Mouse (Mus musculus): ENCODE results near the gene Nim1k.
"Not testable (repeated sequence)": the region's sequence is repeated elsewhere in the genome, so short reads cannot be mapped to it uniquely, and the experiment has no call there.

Gene Nim1k

DNA sequence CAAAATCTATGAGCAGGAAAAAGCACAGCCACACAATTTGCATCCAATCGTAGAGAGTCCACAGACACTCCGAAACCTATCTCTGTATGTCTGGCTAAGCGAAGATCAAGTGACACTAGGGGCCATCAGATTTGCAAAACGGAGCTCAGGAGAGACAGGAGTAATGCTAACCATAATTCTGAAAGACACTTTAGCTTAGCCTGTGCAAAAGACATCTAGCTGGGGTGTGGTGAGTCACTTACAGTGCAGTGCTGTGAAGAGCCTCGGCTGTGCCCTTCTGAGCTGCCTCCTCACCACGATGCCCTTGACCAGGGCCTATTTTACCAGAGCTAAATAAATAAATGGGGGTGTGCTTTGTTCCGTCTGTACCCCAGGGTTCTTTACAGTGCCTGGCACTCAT lies 26.3 kb downstream of the Nim1k start:
- in situ Hi-C loops (cut with MboI, MseI): loop anchor here (5.0 to 10.0 kb wide), 2 partner anchors 77 to 95 kb away; no protein-coding TSS in a partner anchor

DNA sequence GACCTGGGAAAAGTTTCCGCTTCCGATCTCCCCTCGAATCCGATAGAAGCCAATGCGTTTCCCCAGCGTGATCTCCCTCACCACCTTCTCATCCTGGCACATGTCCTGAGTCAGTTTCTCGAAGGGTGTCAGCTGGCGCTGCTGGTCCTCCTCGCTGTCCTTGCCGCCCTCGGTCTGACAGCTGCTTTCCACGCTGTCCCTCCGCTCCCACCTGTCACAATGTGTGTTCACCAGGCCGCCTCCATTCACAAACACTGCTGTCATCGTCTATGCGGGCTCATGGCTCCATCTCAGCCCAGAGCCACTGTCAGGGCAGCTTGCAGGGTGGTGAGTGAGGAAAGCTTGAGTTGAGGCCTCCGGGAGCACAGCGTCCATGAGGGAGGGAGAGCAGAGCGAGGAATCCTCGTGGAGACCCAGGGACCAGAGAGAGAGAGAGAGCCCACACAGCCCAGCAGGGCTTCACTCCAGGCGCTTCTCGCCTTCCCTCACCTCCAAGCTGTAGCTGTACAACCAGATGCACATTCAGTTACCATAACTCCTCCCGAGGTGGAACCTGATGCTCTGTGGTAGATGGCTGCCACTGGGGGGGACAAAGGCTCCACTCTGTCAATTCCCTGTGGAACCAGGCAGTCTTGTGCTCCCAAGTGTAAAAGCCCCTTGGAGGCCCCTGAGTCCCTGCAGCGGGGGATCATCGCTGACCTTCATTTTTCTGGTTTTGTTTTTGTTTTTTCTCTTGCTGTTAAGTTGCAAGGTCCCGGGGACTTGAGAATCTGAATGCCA lies 27.9 kb downstream of the Nim1k start:
- in situ Hi-C loops (cut with MboI, MseI): loop anchor here (5.0 to 10.0 kb wide), 2 partner anchors 75 to 93 kb away; no protein-coding TSS in a partner anchor

DNA sequence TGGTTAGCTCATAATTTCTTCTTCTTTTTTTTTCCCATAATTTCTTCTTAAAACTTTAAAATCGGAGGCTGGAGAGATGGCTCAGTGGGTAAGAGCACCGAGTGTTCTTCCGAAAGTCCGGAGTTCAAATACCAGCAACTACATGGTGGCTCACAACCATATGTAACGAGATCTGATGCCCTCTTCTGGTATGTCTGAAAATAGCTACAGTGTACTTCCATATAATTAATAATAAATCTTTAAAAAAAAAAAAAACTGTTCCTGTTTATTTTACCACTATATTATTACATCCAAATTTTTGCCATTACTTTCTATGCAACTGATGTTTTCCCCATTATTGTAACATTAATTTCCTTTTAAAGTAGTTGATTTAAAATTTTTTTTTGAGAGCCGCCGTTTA lies 31.1 kb downstream of the Nim1k start:
- in situ Hi-C loops (cut with MboI, MseI): loop anchor here (10.0 kb wide), 1 partner anchor 90 kb away; no protein-coding TSS in a partner anchor

DNA sequence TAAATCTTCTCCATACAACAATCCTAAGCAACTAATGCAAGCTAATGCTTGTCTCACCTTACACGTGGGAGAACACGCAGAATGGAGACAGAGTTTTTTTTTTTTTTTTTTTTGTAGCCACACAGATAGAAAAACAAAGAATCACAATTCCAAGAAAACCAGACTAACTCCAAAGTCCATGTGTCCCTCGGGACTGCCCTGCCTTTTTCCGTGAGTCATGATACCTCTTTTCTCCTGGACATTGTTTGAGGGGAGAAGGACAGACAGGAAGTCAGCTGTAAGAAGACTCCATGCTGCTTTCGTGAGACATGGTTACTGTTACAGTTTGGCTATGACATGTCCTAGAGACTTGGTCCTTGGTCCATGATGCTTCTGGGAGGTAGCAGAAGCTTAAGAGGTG lies 32.3 kb downstream of the Nim1k start:
- in situ Hi-C loops (cut with MboI, MseI): loop anchor here (10.0 kb wide), 1 partner anchor 89 kb away; no protein-coding TSS in a partner anchor

DNA sequence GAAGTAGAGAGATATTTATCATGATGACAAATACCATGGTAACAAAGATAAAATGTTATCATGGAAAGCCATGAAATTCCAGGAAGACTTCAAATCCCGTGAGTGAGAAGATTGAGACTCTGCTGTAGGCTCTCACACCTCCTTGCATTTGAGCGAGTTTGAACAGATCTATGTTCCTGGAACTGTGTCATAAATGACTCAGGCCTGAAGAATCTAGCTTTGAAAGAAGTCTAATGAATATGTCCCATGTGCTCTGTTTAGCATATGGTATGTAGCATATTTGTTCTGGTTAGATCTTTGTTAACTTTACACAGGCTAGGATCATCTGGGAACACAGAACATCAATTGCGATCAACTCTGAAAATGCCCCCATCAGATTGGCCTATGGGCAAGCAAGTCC lies 33.2 kb downstream of the Nim1k start:
- in situ Hi-C loops (cut with MboI, MseI): loop anchor here (10.0 kb wide), 1 partner anchor 88 kb away; no protein-coding TSS in a partner anchor

DNA sequence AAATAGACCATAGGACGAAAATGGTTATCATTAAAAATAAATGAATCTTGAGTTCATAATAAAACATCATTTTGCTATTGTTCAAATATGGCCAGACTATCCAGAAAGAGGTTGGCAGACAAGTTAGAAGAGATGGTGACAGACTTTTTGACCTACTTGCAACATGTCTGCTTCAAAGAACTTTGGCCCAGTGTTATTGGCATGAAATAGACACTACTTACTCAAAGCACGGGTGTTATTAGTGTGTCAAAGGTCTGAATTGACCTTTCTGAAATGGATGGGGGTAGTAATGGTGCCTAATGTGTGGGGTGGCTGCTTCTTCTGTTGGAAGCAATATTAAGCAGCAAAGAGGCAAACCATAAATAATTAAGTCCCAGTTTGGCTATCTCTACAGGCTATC lies 39.6 kb downstream of the Nim1k start:
- in situ Hi-C loops (cut with MboI, MseI): loop anchor here (10.0 kb wide), 1 partner anchor 221 kb away; no protein-coding TSS in a partner anchor

DNA sequence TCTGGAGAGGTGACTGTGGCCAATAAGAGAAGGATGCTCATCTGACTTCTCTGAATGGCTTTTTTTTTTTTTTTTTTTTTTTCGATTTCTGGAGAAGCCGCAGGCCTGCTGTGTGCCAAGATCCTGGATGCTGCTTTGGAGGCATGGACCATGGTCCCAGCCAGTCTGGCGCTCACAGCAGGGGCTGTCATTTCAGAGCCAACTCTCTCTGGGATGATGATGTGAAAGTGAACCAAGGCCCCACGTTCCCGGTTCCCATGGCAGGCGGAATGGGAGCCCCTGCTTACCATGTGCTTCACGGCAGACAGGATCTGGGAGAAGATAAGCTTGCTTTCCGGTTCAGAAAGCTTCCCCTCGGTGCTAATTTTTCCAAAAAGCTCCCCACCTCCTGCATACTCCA lies 41.9 kb downstream of the Nim1k start:
- in situ Hi-C loops (cut with MboI, MseI): loop anchor here (10.0 kb wide), 1 partner anchor 219 kb away; no protein-coding TSS in a partner anchor

DNA sequence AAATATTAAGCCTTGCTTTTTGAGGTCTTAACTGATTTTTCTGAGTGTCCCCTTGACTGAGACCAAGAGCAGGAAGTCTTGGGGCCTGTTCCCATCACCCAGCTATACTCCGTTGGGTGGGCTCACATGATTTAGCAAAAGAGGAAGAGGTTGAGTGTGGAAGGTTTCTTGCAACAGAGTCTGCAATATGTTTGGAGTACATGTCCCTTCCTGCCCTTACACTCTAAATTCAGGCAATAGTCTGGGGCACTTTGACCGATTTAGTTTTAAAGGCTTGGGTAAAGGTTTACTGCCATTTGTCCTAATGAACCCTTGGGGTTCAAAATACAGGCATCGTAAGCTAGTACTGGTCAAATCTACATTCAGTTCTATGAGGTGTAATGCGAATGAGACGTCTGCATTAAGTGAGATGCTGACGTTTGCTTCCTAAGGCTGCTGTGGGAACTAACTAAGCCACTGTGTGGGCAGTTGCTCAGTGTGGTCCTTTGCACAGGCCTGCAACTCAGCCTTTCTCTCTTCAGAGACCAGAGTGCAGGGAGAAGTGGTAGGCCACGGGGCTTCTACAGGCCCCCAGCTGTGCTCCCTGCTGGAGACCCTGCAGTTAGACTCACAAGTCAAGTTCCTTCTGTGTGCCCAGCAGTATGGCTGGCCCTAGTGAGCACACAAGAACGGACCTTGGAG lies 42.4 kb downstream of the Nim1k start:
- in situ Hi-C loops (cut with MboI, MseI): loop anchor here (10.0 kb wide), 1 partner anchor 218 kb away; no protein-coding TSS in a partner anchor

DNA sequence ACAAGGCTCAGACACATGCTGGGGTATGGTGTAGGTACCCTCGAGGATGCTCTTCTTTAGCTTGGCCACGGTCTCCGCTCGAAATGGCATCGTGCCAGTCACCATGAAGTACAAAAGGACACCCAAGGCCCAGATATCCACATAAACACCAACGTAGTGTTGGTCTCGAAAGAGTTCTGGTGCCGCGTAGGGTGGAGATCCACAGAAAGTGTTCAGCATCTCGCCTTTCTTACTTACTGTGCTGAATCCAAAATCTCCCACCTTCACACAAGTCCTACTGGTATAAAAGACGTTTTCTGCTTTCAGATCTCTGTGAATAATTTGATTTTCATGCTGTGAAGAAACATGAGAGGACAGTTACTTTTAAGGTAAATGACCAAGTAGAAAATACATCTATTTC lies 43.2 kb downstream of the Nim1k start:
- in situ Hi-C loops (cut with MboI, MseI): loop anchor here (10.0 kb wide), 1 partner anchor 218 kb away; no protein-coding TSS in a partner anchor

DNA sequence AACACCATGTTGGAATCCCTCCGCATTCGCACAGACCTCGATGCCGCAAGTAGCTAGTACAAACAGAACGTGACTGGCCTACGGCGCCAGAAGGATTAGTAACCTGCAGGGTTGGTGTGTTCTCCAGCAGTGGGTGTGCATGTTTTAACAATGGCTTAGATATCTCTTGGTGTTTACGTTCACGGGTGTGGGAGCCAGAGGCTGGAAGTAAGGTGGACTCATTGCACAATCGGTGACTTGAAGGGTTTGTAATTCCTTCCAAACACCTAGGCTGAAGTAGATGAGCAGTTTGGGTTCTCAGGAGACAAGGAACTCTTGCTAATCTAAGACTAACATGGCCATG lies 45.4 kb downstream of the Nim1k start:
- in situ Hi-C loops (cut with MboI, MseI): loop anchor here (10.0 kb wide), 1 partner anchor 215 kb away; no protein-coding TSS in a partner anchor

DNA sequence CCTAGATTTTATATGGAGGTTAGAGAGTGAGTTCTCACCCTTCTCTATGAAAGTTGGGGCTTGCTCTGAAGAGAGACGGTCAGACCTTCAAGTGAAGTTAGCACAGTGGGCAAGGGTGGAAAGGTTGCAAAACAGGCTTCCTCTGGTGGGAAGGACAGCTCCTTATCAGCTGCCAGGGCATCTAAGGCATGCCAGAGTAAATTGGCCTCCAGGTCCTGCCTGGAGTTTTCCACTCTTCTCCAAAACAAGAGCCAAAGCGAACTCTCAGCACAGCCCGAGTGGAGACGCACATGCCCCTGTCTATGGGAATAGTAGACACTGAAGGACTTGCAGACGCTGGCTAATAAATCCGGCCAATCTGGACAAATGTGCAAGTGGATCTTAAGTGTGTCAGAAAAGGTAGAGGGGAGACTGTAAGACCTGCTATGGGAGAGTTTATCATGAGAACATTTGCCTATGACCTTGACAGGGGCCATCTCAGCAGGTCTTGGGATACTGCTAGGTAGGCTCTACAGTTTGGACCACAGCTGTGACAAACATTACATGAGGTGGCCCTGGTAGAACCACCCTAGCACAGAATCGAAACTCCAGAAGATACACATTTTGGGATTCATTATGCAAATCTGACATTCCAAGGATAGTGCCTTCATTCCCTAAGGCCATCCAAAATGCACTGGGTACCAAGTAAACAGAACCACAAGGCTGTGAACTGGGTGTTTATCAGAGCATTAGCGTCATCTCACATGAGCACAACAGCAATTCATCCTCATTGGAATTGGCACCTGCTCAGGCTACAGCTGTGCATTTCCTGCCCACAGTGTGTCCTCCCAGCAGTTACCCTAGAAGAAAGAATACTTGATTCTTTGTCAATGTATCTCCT lies 46.1 kb downstream of the Nim1k start:
- in situ Hi-C loops (cut with MboI, MseI): loop anchor here (5.0 to 10.0 kb wide), 3 partner anchors 33 to 215 kb away; no protein-coding TSS in a partner anchor

DNA sequence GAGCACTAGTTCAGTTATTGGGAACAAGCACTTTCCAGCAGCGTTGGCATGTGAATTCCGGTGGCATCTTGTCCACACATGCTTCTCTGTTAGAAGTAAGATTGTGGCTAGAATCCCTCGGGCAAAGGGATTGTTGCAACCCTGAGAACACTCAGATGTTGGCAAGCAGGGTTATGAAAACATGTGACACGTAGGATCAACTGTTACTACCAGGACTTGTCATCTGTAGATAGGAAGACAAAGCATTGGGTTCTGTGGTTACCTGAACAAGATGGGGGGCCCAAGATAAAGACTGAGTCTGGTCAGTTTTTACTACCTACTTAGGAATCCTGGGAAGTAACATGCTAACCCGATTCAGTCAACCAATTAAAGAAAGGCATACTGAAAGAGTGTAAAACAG lies 46.7 kb downstream of the Nim1k start:
- in situ Hi-C loops (cut with MboI, MseI): loop anchor here (5.0 kb wide), 2 partner anchors 33 to 78 kb away; no protein-coding TSS in a partner anchor

DNA sequence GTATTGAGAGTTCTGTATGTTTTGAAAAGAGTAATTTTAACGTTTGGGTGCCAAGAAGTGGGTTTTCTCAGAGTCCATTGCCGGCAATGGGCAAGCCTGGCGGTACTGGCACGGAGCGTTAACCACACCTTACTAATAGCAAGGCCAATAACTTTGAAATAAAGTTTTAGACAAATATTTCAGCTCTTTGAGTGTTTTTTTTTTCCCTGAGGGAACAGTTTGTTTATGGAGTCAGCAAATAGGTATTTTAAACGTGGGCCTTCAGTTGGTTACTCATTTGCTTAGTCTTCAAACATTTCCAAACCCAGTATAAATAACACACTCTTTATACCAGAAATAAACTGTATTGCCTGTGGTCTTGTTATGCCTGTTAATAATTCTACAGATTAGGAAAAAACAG lies 47.8 kb downstream of the Nim1k start:
- in situ Hi-C loops (cut with MboI, MseI): loop anchor here (5.0 kb wide), 2 partner anchors 34 to 79 kb away; no protein-coding TSS in a partner anchor

DNA sequence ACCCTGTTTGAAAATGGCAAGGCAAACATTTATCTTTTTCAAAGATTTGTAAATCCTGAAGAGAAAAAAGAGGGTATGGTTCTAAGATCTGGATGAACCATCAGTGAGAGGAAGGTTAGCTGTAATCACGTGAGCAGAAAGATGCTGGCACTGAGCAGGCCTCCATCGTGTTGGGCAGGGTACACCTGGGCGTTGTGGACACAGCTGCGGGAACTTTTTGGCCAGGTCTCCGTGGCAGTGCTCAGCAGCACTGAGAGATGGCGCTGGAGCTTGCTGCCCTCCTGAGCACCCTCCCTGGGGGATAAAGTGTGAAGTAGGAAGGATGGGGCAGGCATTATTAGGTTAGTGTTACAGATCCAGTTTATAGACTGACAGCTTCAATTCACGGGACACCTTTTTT lies 48.7 kb downstream of the Nim1k start:
- in situ Hi-C loops (cut with MboI, MseI): loop anchor here (5.0 kb wide), 2 partner anchors 35 to 80 kb away; no protein-coding TSS in a partner anchor

DNA sequence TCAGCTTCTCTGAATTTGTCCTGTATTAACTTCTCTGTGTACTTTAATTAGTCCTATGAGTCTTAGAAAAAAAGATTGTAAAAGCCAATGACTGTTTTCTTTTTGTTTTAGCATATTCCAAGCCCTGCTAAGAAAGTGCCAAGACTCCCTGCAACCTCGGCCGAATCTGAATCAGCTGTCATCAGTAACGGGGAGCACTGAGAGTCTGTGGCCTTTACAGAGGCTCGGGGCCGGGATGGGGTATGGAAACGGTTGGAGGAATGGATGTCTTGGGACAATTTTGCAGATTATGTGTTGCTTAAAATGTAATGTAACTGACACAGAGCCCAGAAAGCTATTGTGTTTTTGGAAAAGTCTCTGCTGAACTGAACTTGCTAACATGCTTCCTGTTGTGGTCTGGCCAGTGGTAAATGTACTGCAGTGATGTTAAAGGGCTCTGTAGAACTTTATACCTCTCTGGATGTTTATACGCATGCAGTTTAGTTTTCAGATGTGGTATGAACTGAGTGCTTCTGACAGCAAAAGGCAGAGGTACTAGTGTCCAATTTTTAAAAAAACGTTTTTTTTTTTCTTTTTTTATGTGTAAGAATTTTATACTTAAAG lies 49.3 kb downstream of the Nim1k start:
- in situ Hi-C loops (cut with MboI, MseI): loop anchor here (5.0 kb wide), 2 partner anchors 36 to 81 kb away; no protein-coding TSS in a partner anchor

DNA sequence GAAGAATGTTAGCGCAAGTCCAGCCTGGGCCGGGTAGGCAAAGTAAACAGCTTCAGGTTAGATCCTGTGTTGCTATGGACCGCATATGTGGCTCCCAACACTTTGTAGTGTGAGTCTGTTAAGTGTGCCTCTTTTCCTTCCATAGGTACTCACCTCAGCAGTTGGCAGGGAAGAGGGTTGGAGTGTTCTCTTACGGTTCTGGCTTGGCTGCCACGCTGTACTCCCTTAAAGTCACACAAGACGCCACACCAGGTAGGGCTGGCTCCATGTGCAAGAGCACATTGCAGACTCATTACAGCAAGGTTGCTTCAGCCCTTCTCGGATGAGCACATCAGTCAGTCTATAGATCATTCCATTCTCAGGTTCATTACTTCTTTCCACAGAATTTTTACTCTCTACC lies 51.4 kb downstream of the Nim1k start:
- in situ Hi-C loops (cut with MboI, MseI): no loop called here

DNA sequence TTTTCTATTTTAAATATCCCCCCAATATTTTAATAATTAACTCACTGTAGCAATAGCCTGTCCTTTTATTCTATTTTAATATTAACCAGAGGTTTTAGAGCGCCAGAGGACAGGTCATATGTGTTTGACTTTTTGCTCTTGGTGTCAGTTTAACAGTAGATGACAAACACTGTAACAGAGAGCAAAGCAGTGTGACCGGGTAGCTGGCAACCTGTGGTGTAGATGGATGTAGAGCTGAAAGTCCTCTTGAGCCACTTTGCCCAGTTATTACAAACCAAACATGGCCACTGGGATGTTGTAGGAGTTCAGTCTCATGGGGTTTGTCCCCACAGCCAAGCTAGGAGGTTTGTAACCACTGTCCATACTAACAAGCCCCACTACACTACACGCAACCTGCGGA lies 57.2 kb downstream of the Nim1k start:
- in situ Hi-C loops (cut with MboI, MseI): loop anchor here (5.0 kb wide), 1 partner anchor 61 kb away; no protein-coding TSS in a partner anchor

DNA sequence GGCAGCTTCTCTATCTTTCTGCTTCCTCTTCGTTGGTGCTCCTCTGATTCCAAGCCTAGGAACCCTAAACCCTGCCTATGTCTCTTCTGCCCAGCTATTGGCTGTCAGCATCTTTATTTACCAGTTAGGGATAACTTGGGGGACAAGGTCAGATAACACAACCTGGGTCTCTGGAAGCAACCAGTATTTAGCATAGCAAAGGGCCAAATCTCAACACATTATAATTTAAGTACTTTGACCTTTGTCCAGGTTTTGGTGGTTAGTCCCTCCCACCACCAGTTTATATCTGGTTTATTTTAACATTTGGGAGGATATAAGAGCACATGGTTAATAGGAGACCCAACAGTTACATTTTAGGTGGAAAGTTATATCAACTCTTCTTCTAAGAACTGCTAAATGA lies 59.2 kb downstream of the Nim1k start:
- in situ Hi-C loops (cut with MboI, MseI): loop anchor here (5.0 kb wide), 1 partner anchor 59 kb away; no protein-coding TSS in a partner anchor

DNA sequence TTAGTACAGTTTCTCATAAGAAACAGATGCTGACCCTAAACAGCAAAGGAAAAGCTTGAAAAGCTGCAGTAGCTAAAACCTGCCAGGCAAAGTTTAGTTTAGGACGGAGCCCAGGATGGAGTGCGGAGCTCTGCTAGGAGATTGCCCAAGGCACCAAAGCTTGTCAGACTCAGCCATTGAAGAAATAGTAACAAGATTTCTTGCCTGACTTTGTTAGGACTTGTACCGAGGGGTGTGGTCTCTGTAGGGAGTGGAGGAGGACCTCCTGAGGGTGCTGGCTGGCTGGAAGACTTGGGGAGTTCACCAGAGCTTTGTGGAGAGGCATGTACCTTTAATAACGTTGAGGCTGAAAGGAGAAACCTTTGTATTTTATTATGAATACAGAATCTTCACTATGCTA lies 60.0 kb downstream of the Nim1k start:
- in situ Hi-C loops (cut with MboI, MseI): loop anchor here (5.0 kb wide), 1 partner anchor 58 kb away; no protein-coding TSS in a partner anchor

DNA sequence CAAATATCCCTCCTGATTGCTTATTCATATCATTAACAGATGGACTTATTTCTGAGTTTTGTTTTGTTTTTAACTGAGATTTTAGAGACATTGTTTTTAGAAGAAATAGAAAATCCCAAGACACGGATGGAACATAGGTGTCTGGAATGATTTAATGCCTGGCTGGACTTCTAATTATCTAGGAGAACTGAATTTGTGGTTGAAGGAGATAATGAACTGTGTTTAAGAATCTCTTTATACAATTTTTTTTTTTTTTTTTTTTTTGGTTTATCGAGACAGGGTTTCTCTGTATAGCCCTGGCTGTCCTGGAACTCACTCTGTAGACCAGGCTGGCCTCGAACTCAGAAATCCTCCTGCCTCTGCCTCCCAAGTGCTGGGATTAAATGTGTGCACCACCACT lies 63.7 kb downstream of the Nim1k start:
- in situ Hi-C loops (cut with MboI, MseI): not testable (repeated sequence)

Data from T-helper 1 cell (primary cell).